Mouse (Mus musculus) megakaryocyte, adult 5-6 weeks (primary cell): ENCODE data around the gene Naa38. TPM values are rescaled to one million over a fixed set of nuclear protein-coding genes. Genes with fewer than 3 reads are reported as not detected.

ENCODE experiments used
- ATAC-seq: 2 replicates; pipeline ENCODE4 v1.8.0; 2016; ENCODE audit warnings: mild to moderate bottlenecking, inconsistent platforms; ENCODE audit not compliant: poor library complexity, severe bottlenecking
- total RNA-seq, 2 experiments: library from RNA; stranded (forward) in 1 of 2; stranded (reverse) in 1 of 2; fragments of 153-499, 151-499 nt in 1 of 2; fragments of 221-1000, 200-1000 nt in 1 of 2; gene quantifications; 2 replicates each; pipeline versions ENCODE4 v1.2.3 to v1.2.4; 2015 to 2017

Gene Naa38
- total RNA-seq, 2 experiments from 2014 or later, result 90.6 to 161 TPM

DNA sequence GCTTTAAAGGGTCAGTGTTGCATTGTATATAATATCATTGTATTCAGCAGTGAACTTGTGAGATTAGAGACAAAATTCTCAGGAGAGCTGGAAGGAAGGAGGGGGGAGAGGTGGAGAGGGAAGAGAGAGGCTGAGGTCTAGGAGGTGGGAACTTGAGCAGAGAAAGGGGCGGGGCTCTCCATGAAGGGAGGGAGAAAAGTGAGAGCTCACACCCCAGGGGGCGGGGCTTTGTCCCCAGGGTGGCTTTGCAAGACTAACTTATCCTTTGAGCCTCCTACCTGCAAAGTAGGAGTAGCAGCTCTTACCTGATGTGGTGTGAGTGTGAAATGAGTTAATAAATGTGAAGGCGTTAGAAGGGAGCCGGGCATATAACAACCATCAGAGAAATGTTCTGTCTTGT is 33.5 kb downstream of the Naa38 start:
- peak; percentile 58 for ATAC-seq

DNA sequence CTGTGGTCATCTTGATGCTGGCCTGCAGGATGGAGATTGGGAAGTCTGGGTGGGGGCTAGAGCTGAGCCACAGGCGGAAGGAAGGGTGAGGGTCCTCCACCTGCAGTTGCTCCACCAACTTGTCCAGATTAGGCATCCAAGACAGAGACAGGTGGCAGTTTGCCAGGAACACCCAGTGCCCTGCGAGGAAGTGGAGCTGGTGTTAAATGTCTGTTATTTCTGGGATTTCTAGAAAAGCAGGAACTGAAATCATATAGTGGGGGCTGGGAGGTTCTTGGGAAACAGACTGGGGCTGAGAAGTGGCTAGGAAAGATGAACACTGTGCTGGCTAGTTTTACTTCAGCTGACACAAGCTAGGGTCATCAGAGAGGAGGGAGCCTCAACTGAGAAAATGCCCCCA is 34.0 kb downstream of the Naa38 start:
- peak; percentile 61 for ATAC-seq

DNA sequence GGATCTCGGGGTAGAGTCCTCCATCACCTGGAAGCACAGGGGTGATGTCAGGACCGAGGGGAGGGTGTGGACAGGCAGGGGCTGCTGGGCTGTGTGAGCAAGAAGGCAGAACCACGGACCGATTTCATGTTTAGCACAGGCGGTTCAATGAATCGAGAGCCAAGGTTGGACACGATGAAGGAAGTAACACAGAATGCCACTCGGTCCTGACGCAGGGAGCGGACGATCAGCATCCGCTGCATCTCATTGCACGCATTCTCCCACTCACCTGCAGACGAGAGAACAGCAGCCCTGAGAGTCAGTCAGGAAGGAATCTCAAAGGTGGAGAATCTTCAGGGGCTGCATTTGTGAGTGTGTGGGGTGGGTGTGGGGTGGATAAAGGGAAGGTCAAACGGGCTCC is 35.3 kb downstream of the Naa38 start:
- no peak for ATAC-seq

DNA sequence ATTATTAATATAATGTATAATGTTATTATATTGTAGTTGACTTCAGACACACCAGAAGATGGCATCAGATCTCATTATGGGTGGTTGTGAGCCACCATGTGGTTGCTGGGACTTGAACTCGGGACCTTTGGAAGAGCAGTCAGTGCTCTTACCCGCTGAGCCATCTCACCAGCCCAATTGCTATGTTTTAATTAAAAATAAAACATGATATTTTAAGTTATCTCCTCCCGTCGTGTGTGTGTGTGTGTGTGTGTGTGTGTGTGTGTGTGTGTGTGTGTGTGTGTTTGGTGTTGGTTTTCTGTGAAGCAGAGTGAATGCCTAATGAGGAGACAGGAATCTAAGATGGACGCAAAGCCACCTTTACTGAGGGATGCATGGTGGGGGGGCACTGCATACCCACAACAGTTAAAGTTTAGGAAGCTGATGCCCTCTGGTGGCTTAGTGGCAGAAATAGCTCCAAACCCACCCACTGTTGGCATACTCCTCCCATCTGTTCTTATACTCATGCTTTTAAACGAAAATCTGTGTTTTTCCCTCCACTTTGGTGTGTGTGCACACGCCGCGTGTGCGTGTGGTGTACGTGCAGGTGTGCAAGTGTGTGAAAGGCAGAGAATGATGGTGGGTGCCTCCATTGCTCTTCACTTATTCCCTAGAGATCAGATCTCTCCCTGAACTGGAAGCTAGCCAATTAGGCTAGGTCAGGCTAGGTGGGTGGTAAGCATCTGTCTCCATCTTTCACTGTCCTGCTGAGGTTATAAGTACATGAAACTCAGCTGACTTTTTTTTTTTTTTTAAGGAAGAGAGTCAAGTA is 36.7 kb downstream of the Naa38 start:
- peak; percentile 95 for ATAC-seq

DNA sequence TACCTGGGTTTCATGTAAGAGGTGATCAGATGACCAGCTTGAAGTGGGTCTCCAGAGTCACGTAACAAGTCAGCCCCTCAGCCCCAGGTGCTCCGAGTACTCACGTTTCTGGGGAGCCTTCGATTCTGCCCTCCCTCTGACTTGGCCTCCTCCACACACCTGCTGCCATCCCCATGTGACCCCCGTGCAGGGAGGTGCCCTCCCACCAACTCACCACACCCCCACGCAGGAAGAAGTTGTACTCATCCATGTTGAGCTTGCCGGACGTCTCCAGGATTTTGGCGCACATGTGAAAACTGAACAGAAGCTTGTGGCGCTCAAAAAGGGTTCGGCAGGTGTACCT is 37.3 kb downstream of the Naa38 start:
- no peak for ATAC-seq

DNA sequence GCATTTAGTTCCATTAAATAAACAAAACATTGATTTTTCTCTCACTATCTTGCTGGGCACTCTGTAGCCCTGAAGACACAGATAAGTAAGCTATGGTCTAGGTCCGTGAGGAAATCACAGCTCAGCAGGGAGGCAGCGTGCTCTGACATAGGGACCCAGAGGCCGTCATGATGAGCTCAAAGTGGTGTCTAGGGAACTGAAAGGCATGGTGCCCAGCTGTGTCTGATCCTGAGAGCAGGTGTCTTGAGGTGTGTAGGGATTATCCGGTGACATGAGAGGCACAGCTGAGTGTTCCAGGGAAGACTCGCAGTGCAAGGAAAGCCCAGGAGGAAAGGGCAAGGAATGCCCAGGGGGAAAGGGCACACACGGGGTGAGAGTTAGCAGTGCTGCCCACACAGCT is 37.9 kb downstream of the Naa38 start:
- no peak for ATAC-seq

DNA sequence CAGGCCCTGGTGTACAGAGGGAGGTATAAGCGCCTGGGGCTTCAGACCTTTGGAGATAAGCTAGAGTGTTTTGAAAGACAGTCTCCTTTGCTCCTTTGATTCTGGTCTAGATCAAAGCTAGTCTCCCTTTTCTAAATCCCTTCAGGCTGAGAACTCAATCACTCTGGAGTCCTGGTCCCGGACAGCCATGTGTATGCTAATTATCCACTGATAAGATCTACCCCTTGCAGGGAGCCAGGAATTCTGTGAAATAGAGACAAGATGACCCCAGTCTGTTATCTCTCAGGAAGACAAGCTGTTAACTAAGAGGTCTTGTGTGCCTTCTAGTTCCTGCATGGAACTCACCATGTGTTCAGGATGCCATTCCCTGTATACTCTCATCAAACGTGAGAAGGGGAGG is 42.0 kb downstream of the Naa38 start:
- ATAC-seq, result no peak

DNA sequence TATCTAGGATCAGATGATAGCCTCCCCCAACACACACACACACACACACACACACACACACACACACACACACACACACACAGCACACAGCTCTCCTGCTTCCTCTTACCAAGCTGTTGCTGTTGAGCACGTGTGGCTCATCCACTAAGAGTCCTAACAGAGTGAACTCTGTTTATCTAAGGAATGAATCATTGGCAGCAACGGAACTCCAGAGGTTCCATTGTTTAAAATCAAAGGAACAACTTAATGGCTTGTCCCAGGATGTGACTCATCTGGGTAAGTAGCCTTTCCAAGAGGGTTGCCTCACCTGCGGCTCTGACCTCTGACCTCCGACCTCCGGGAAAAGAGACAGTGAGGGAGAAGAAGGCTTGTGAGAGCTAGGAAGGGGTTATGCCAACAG is 48.0 kb downstream of the Naa38 start:
- no peak for ATAC-seq

Other genes with a start within 250 kb of the Naa38 start
- gene Alox12b, start 238.5 kb upstream of the Naa38 start, total RNA-seq (2015), result not detected in 2 replicates
- gene Alox12b, start 238.5 kb upstream of the Naa38 start, total RNA-seq (2017), result not detected in 2 replicates
- gene Alox8, start 197.6 kb upstream of the Naa38 start, total RNA-seq (2015), result 1.3 and 1.5 TPM in 2 replicates
- 1.8 and 2.0 TPM in 2 replicates for gene Alox8, start 197.6 kb upstream of the Naa38 start, total RNA-seq (2017)
- 0.16 TPM in 1 of 2 replicates, not detected in the other for gene Gucy2e, start 158.5 kb upstream of the Naa38 start, total RNA-seq (2015)
- gene Gucy2e, start 158.5 kb upstream of the Naa38 start, total RNA-seq (2017), result 0.07 and 0.33 TPM in 2 replicates
- gene Cntrob, start 71.7 kb upstream of the Naa38 start, total RNA-seq (2015), result 15.2 and 28.3 TPM in 2 replicates
- 10.4 and 13.8 TPM in 2 replicates for gene Cntrob, start 71.7 kb upstream of the Naa38 start, total RNA-seq (2017)
- gene Trappc1, start 71.5 kb upstream of the Naa38 start, total RNA-seq (2015), result 219 and 269 TPM in 2 replicates
- 155 and 195 TPM in 2 replicates for gene Trappc1, start 71.5 kb upstream of the Naa38 start, total RNA-seq (2017)
- 0.59 and 1.3 TPM in 2 replicates for gene Kcnab3, start 69.2 kb upstream of the Naa38 start, total RNA-seq (2015)
- 0.40 and 1.7 TPM in 2 replicates for gene Kcnab3, start 69.2 kb upstream of the Naa38 start, total RNA-seq (2017)
- gene Rnf227, start 55.0 kb upstream of the Naa38 start, total RNA-seq (2015), result 3.7 and 8.1 TPM in 2 replicates
- gene Rnf227, start 55.0 kb upstream of the Naa38 start, total RNA-seq (2017), result 7.2 and 8.7 TPM in 2 replicates
- gene Chd3, start 26.1 kb upstream of the Naa38 start, total RNA-seq (2015), result 13.6 and 13.9 TPM in 2 replicates
- 17.1 and 19.8 TPM in 2 replicates for gene Chd3, start 26.1 kb upstream of the Naa38 start, total RNA-seq (2017)
- gene Cyb5d1, start 144 bp downstream of the Naa38 start, total RNA-seq (2015), result 11.6 and 15.3 TPM in 2 replicates
- gene Cyb5d1, start 144 bp downstream of the Naa38 start, total RNA-seq (2017), result 24.0 and 28.1 TPM in 2 replicates
- 0.14 TPM in 1 of 2 replicates, not detected in the other for gene Tmem88, start 2.7 kb downstream of the Naa38 start, total RNA-seq (2015)
- gene Tmem88, start 2.7 kb downstream of the Naa38 start, total RNA-seq (2017), result 0.18 TPM in 1 of 2 replicates, not detected in the other
- 27.1 and 29.0 TPM in 2 replicates for gene Kdm6b, start 18.2 kb downstream of the Naa38 start, total RNA-seq (2015)
- gene Kdm6b, start 18.2 kb downstream of the Naa38 start, total RNA-seq (2017), result 5.0 and 6.7 TPM in 2 replicates
- 0.54 and 1.8 TPM in 2 replicates for gene Dnah2, start 153.6 kb downstream of the Naa38 start, total RNA-seq (2015)
- 2.1 and 8.0 TPM in 2 replicates for gene Dnah2, start 153.6 kb downstream of the Naa38 start, total RNA-seq (2017)
- 0.11 TPM in 1 of 2 replicates, not detected in the other for gene Efnb3, start 164.7 kb downstream of the Naa38 start, total RNA-seq (2015)
- 0.45 TPM in 1 of 2 replicates, not detected in the other for gene Efnb3, start 164.7 kb downstream of the Naa38 start, total RNA-seq (2017)
- 11.8 and 12.2 TPM in 2 replicates for gene Wrap53, start 184.8 kb downstream of the Naa38 start, total RNA-seq (2015)
- gene Wrap53, start 184.8 kb downstream of the Naa38 start, total RNA-seq (2017), result 5.3 and 5.9 TPM in 2 replicates
- 59.2 and 64.7 TPM in 2 replicates for gene Trp53, start 184.9 kb downstream of the Naa38 start, total RNA-seq (2015)
- 21.8 and 28.3 TPM in 2 replicates for gene Trp53, start 184.9 kb downstream of the Naa38 start, total RNA-seq (2017)
- gene Atp1b2, start 210.5 kb downstream of the Naa38 start, total RNA-seq (2015), result 0.91 and 2.2 TPM in 2 replicates
- gene Atp1b2, start 210.5 kb downstream of the Naa38 start, total RNA-seq (2017), result 0.26 and 0.45 TPM in 2 replicates
- gene Shbg, start 222.4 kb downstream of the Naa38 start, total RNA-seq (2015), result not detected in 2 replicates
- not detected in 2 replicates for gene Shbg, start 222.4 kb downstream of the Naa38 start, total RNA-seq (2017)
- not detected in 2 replicates for gene Sat2, start 226.5 kb downstream of the Naa38 start, total RNA-seq (2015)
- gene Sat2, start 226.5 kb downstream of the Naa38 start, total RNA-seq (2017), result not detected in 2 replicates
- gene Fxr2, start 237.5 kb downstream of the Naa38 start, total RNA-seq (2015), result 25.3 and 29.0 TPM in 2 replicates
- 33.3 and 36.5 TPM in 2 replicates for gene Fxr2, start 237.5 kb downstream of the Naa38 start, total RNA-seq (2017)